Mouse (Mus musculus) gastrocnemius, postnatal 36 days (tissue): ENCODE data around the gene Trabd2b. TPM values are rescaled to one million over a fixed set of nuclear protein-coding genes. Genes with fewer than 3 reads are reported as not detected.
A peak's percentile ranks its signal among the peaks of the same experiment; 100 is the strongest.

Source experiments
- DNase-seq, 2 experiments: peaks; one replicate each; pipeline ENCODE4 v3.0.0; 2022
- intact Hi-C: fragments of 180-260 bp; cut with DNase I; formaldehyde crosslinking; loops from one replicate; pipeline ENCODE4 v1.15.1; 2025
- total RNA-seq, 2 experiments: library from RNA; stranded (reverse); gene quantifications; 2 replicates each; pipeline ENCODE4 v1.2.3; 2021

Gene Trabd2b
- total RNA-seq, 2 experiments from 2014 or later = 0.94 to 0.99 TPM

DNA sequence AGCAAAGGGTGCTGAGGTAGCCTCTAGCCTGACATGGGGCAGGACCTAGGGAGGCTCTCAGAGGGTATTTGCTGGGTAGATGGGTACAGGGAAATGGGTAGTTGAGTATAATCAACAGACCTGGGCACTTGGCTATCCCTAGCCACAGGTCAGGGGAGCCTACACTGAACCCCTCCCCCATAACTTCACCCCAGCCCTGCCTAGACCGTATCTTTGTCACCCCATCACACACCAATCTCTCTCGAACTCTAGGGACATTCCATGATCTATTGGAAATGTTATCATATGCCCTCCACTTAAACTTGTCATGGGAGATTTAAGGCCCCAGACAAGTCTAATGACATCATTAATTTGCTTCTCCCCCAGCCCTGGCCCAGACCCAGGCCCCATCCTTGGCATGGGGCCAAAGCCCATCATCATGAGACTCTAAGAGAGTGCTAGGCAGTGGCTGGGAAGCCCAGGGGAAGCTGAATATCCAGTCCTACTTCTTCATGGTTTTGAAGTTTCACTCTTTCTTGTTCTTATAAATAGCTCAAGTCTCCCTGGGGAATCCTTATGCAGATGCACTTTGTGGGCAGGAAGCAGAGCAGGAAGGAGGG lies 177.1 kb downstream of the Trabd2b start:
- DNase-seq = no peak
- intact Hi-C loops = no loop called here

DNA sequence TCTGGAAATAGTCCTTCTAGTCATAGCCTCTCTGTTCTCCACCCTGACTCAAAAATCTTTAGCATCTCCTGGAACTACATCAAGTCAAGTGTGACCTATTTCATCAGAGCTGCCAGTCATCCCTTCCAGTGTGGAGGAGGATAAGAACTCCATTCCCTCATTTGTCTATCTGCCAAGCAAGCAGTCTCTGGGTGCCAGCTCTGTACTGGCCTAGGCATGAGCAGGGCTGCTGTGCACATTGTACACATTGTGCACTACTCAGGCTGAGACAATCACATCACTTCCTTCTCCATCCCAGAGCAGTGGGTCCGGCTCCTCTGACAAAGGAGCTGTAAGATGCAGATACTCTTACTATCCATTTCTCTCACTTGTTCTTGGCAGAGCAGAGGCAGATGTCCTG lies 178.2 kb downstream of the Trabd2b start:
- no peak for DNase-seq
- intact Hi-C loops = no loop called here

- DNase-seq = no peak
- intact Hi-C loops = no loop called here
Measured at GRCm38 (mm10) chr4:114593554-114594215, 187.2 kb downstream of the Trabd2b start.

GRCm38 (mm10) chr4:114595188-114595701 lies 188.7 kb downstream of the Trabd2b start:
- peak; percentile 29 to 39 for DNase-seq
- intact Hi-C loops = no loop called here

DNA sequence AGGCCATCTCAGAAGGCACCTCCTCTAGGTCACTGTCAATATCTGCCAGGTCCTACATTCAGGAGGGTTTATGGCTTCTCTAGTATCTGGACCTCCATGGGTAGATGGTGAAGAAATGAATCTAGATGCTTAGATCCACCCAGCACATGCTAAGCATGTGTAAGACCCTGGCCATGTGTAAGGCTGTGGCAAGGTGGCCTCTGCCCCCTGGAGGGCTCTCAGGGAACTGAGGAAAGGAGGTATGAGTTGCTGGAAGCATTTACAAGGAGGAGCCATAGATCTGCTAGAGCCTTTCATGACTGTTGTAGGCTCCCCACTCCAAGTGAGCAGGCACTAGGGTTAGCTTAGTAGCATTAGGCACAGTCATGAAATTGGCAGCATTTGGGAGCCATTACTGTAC lies 192.6 kb downstream of the Trabd2b start:
- DNase-seq = no peak
- intact Hi-C loops = no loop called here

GRCm38 (mm10) chr4:114601201-114602009 lies 194.9 kb downstream of the Trabd2b start:
- no peak for DNase-seq
- intact Hi-C loops = no loop called here

DNA sequence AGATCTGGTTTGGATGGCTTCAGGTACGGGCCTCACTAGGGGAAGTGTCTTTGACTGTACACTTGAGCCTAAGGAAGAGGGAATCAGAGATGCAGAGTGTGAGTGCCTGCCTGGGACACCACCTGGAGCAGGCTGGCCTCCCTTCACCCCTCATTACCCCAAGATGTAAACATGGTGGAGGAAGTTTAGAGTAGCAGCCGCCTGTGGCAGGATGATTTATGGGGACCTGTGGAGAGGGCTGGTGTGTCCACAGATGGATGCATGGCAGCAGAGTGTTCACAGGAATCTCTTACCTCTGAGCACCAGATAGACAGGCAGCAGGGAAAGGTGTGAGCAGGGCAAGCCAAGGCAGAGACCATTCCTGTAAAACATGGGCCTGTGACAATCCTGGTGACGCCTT lies 199.1 kb downstream of the Trabd2b start:
- intact Hi-C loops = no loop called here
- no peak for DNase-seq

DNA sequence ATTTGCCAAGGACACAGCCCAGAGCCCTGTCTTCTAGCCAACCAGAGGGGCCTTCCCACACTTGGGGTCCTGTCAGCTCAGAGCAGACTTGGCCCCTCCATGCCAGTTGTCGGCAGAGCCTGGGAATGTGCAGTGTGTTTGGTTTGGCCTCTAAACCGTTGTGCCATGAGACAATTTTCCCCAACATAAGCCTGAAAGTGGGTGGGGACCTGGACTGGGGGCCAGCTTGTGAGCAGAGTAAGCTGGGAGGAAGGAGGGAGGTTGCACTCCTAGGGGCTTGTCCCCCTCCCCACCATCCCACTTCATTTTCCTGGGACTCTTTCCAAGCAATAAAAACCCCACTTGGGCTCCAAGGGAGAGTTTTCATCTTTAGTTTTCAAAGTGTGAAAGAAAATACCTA lies 201.3 kb downstream of the Trabd2b start:
- intact Hi-C loops = no loop called here
- DNase-seq = no peak

DNA sequence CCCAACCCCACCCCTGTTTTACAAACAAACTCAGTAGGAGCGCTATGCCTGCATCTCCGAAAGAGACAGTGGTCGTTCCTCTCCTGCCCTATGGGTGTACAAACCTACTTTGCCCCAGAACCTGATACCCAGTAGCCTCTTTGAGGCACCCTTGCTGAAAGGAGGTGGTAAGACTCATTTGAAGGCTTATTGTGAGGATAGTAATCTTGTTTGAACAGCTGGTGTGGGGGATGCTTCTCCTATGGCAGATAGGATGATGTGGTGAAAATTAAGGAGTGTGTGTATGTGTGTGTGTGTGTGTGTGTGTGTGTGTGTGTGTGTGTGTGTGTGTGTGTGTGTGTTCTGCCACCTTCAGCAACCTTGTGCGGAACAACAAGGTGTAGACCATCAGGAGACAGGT lies 202.8 kb downstream of the Trabd2b start:
- DNase-seq = no peak
- intact Hi-C loops = no loop called here

- no peak for DNase-seq
- intact Hi-C loops = no loop called here
Measured at GRCm38 (mm10) chr4:114611166-114611929, 204.8 kb downstream of the Trabd2b start.

- intact Hi-C loops = no loop called here
- DNase-seq = no peak
Measured at GRCm38 (mm10) chr4:114612032-114612431, 205.5 kb downstream of the Trabd2b start.

DNA sequence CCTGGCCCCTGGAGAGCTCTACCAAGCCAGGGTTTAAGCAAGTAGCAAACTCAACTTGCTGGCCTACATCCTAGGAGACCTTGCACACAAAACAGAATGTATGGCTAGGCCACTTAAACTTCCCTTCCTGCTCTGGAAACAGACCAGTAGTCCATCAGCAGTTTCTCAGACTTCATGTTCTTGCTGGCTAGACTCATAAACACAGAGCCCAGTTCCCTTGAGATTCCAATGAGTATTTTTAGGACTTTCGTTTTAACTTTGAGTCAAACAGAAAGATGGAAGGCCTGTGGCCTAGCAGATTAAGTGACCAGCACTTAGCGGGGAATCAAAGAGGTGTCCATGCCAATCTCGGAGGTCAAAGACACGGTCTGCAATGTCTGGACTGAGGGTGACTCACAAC lies 206.3 kb downstream of the Trabd2b start:
- no peak for DNase-seq
- intact Hi-C loops = no loop called here

DNA sequence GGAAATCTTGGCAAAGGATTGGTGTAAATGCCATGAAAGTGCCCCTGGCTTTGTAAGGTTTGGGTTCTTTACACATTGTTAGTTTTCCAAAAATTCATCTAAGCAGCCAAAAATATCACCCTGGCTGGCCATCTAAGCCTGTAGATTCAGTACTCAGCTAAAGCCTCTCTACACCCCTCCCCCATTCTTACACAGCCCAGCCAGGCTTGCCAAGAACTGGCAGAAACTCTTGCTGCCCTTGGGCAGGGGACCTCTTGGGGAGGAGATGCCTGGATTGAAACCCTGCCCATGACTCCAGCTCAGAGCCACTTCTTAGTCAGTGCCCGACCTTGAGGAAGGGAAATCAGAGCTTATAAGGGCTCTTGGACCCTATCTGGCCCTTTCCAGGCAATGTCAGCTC lies 207.6 kb downstream of the Trabd2b start:
- intact Hi-C loops = no loop called here
- no peak for DNase-seq

DNA sequence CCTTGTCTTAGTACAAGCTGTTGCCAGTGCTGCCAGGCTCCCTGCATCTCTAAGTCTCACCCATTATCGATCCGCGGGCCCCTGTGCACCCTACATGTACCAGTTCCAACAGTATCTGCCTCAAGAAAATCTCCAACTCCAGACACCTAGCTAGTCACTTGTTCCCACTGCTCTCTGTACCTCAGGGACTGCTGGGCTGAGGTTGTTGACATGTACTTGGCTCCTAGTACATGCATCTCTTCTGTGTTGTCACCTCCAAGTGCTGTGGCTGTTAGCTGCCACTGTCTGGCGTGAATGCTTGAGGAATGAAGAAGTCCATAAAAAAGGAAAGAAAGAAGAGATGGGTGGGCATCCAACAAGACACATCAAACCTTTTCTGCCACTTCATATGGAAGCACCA lies 209.2 kb downstream of the Trabd2b start:
- DNase-seq = no peak
- intact Hi-C loops = no loop called here

GRCm38 (mm10) chr4:114622929-114623328 lies 216.4 kb downstream of the Trabd2b start:
- intact Hi-C loops = no loop called here
- no peak for DNase-seq

DNA sequence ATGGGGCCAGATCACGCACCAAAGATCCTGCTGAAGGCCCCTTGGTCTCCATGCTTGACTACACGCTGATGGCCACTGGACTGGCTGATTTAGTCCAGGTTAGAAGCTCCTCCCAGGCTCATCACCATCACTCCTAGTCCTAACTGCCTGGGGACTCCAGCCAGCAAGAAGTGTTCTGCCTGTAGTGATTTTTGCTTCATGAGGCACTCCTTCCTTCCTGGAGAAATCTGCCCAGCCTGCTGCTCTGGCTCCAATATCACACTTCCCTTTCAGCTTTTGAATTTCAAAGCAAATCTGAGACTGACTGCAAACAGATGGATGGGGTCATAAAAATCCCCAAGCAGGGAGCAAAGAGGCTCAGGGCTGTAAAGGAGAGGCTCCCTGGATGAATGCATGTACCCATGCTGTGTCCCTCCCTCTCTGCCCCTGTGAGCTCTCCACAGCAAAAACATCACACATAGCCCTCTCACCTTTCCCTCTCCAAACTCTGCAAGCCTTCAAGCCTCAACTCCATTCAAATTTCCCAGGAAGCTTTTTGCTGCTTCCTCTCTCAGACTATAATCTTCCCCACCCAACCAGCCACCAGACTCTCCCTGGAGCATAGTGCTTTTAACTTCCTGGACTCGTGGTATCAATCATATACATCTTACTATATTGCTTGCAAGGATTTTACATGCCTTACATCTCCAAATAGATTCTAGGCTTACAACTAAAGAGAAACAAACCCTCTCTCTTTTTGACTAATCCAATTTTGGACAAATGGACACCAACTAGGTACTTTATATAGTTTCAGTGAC lies 217.8 kb downstream of the Trabd2b start:
- intact Hi-C loops = no loop called here

DNA sequence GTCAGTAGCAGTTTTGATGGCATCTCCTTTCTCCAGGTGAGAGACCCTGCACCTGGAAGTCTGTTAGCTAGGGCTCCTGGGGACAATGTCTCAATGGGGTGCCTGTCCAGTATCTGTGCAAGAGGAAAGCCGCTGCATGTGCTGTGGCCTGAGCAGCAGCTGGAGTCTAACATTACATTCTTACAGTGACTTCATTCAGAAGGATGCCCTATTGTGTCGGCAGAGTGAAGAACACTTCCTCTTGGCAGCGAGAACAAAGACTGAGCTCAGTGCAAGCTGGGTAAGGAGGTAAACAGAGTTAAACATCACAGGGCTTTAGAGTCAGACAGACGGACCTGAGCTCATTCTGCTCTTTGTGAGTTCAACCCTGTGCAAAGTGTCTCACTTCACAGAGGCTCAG lies 218.8 kb downstream of the Trabd2b start:
- intact Hi-C loops = no loop called here

More for the DNA sequence above, 217.8 kb downstream of the Trabd2b start:
- no peak for DNase-seq

GRCm38 (mm10) chr4:114625920-114626319 lies 219.4 kb downstream of the Trabd2b start:
- DNase-seq = no peak
- intact Hi-C loops = no loop called here

More for the DNA sequence above, 218.8 kb downstream of the Trabd2b start:
- DNase-seq = no peak

DNA sequence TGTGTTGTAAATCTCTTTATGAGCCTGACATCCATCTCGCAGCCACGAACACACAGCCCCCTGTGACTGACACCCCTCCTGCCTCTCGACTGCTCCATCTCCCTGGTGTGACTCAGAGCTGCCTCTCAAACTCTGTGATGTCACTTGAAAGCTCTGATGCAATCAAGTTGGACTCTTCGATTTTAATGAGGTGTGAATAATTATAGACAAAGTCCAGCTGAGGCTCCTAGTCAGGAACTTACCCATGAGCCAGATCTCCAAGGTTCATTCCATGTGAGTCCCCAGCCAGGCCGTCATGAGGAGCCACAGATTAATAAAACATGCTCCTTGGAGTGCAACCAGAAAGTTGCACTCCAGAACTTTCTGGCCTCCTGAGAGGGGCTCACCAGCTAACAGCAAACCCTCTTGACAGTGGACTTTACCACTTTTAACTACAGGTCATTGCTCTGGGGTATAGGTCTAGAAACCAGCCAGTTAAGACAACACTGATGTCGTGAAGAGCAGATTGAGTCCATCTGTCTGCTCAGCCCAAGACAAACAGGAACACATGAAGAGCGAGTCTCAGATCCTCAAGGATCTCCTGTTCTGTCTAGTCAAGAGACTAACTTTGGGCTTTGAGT lies 221.3 kb downstream of the Trabd2b start:
- intact Hi-C loops = no loop called here
- no peak for DNase-seq
